Mouse (Mus musculus): ENCODE data around the gene Gsx2. TPM values are rescaled to one million over a fixed set of nuclear protein-coding genes. Genes with fewer than 3 reads are reported as not detected.
A peak's percentile ranks its signal among the peaks of the same experiment; 100 is the strongest.

Gene Gsx2
- polyA plus RNA-seq, 1 experiment from 2014 or later = 8.8 TPM

GRCm38 (mm10) chr5:75070132-75070531, 5.3 kb upstream of the Gsx2 start:
- peak; percentile 61 for DNase-seq (ENCODE audit: extremely low spot score, low spot score)
- Histone ChIP-seq H3K4me1 (peaks cover 79% of the 10 kb centered on the region), H3K27me3 (ENCODE audit: poor library complexity, severe bottlenecking) (peaks cover 100% of the 10 kb centered on the region), H3K27ac (peak overlapping the region; percentile 75), H3K4me3 (peak overlapping the region; percentile 36), H3K9me3 (peaks cover 9% of the 10 kb centered on the region), H3K36me3 (replicated peaks) (no peaks in the 10 kb centered on the region)
- under 1% methylated on average over 13 of the region's 13 CpGs for WGBS

GRCm38 (mm10) chr5:75070656-75071375, 4.6 kb upstream of the Gsx2 start:
- Histone ChIP-seq H3K9me3 (peaks cover 3% of the 10 kb centered on the region; the same call in 1 of the 2 replicates), H3K4me3 (peak overlapping the region; percentile 36), H3K27ac (peak overlapping the region; percentile 75), H3K27me3 (ENCODE audit: poor library complexity, severe bottlenecking) (peaks cover 100% of the 10 kb centered on the region), H3K4me1 (peaks cover 86% of the 10 kb centered on the region), H3K36me3 (replicated peaks) (no peaks in the 10 kb centered on the region)
- WGBS = under 1% methylated on average over 23 of the region's 23 CpGs
- peak; percentile 64 for DNase-seq (ENCODE audit: extremely low spot score, low spot score)

- H3K27ac ChIP-seq = 0 out of 2 replicates have a peak overlapping the region, but pooled peaks have one; percentile 25
- H3K36me3 ChIP-seq (replicated peaks) = no peaks in the 10 kb centered on the region
- H3K27me3 ChIP-seq (ENCODE audit: poor library complexity, severe bottlenecking) = peaks cover 100% of the 10 kb centered on the region
- no peaks in the 10 kb centered on the region for H3K9me3 ChIP-seq
- WGBS = under 1% methylated on average over 10 of the region's 10 CpGs
- peak overlapping the region; percentile 36 for H3K4me3 ChIP-seq
- DNase-seq (ENCODE audit: extremely low spot score, low spot score) = peak; percentile 50
- H3K4me1 ChIP-seq = peaks cover 89% of the 10 kb centered on the region
These were observed 3.5 kb upstream of the Gsx2 start for GRCm38 (mm10) chr5:75071951-75072350.

- Histone ChIP-seq H3K9me3 (no peaks in the 10 kb centered on the region), H3K36me3 (replicated peaks) (no peaks in the 10 kb centered on the region), H3K27ac (0 out of 2 replicates have a peak overlapping the region, but pooled peaks have one; percentile 25), H3K27me3 (ENCODE audit: poor library complexity, severe bottlenecking) (peaks cover 100% of the 10 kb centered on the region), H3K4me1 (peaks cover 84% of the 10 kb centered on the region), H3K4me3 (peak overlapping the region; percentile 36; the same call in 1 of the 2 replicates)
- WGBS = 1% methylated on average over 4 of the region's 4 CpGs
- no peak for DNase-seq (ENCODE audit: extremely low spot score, low spot score)
These were observed 2.9 kb upstream of the Gsx2 start for GRCm38 (mm10) chr5:75072532-75072931.

- WGBS = 28% methylated on average over 1 of the region's 1 CpGs
These were observed 2.2 kb upstream of the Gsx2 start for GRCm38 (mm10) chr5:75073167-75073566.

GRCm38 (mm10) chr5:75073684-75074083, 1.7 kb upstream of the Gsx2 start:
- Histone ChIP-seq H3K9me3 (no peaks in the 10 kb centered on the region), H3K27me3 (ENCODE audit: poor library complexity, severe bottlenecking) (peaks cover 100% of the 10 kb centered on the region), H3K4me1 (peaks cover 81% of the 10 kb centered on the region), H3K27ac (no peak overlapping the region), H3K36me3 (replicated peaks) (no peaks in the 10 kb centered on the region), H3K4me3 (no peak overlapping the region)
- no peak for DNase-seq (ENCODE audit: extremely low spot score, low spot score)
- WGBS = 4% methylated on average over 3 of the region's 3 CpGs

More at GRCm38 (mm10) chr5:75073167-75073566, 2.2 kb upstream of the Gsx2 start:
- Histone ChIP-seq H3K36me3 (replicated peaks) (no peaks in the 10 kb centered on the region), H3K27me3 (ENCODE audit: poor library complexity, severe bottlenecking) (peaks cover 100% of the 10 kb centered on the region), H3K4me1 (peaks cover 81% of the 10 kb centered on the region), H3K27ac (no peak overlapping the region), H3K9me3 (no peaks in the 10 kb centered on the region), H3K4me3 (no peak overlapping the region)
- no peak for DNase-seq (ENCODE audit: extremely low spot score, low spot score)

- Histone ChIP-seq H3K27me3 (ENCODE audit: poor library complexity, severe bottlenecking) (peaks cover 100% of the 10 kb centered on the region), H3K9me3 (no peaks in the 10 kb centered on the region), H3K4me1 (peaks cover 81% of the 10 kb centered on the region), H3K4me3 (no peak overlapping the region), H3K27ac (no peak overlapping the region), H3K36me3 (replicated peaks) (no peaks in the 10 kb centered on the region)
- no peak for DNase-seq (ENCODE audit: extremely low spot score, low spot score)
- WGBS = 2% methylated on average over 4 of the region's 4 CpGs
These were observed 1.3 kb upstream of the Gsx2 start for GRCm38 (mm10) chr5:75074132-75074531.

GRCm38 (mm10) chr5:75074537-75075382, 641 bp upstream of the Gsx2 start:
- 1% methylated on average over 15 of the region's 15 CpGs for WGBS
- peaks cover 81% of the 10 kb centered on the region for H3K4me1 ChIP-seq
- DNase-seq (ENCODE audit: extremely low spot score, low spot score) = peak; percentile 48

GRCm38 (mm10) chr5:75076326-75077050, 1.1 kb downstream of the Gsx2 start:
- WGBS = under 1% methylated on average over 17 of the region's 17 CpGs
- H3K36me3 ChIP-seq (replicated peaks) = no peaks in the 10 kb centered on the region
- peak overlapping the region; percentile 56 for H3K4me3 ChIP-seq
- H3K27ac ChIP-seq = peak overlapping the region; percentile 85
- no peaks in the 10 kb centered on the region for H3K9me3 ChIP-seq
- peaks cover 100% of the 10 kb centered on the region for H3K27me3 ChIP-seq (ENCODE audit: poor library complexity, severe bottlenecking)
- H3K4me1 ChIP-seq = peaks cover 76% of the 10 kb centered on the region
- DNase-seq (ENCODE audit: extremely low spot score, low spot score) = peak; percentile 31

More at GRCm38 (mm10) chr5:75074537-75075382, 641 bp upstream of the Gsx2 start:
- Histone ChIP-seq H3K9me3 (no peaks in the 10 kb centered on the region), H3K4me3 (peak overlapping the region; percentile 56), H3K27ac (peak overlapping the region; percentile 85; the same call in 1 of the 2 replicates), H3K27me3 (ENCODE audit: poor library complexity, severe bottlenecking) (peaks cover 100% of the 10 kb centered on the region), H3K36me3 (replicated peaks) (no peaks in the 10 kb centered on the region)

GRCm38 (mm10) chr5:75077051-75077380, 1.6 kb downstream of the Gsx2 start:
- Histone ChIP-seq H3K9me3 (no peaks in the 10 kb centered on the region), H3K36me3 (replicated peaks) (no peaks in the 10 kb centered on the region), H3K27ac (peak overlapping the region; percentile 85; the same call in 1 of the 2 replicates), H3K4me3 (peak overlapping the region; percentile 56), H3K27me3 (ENCODE audit: poor library complexity, severe bottlenecking) (peaks cover 100% of the 10 kb centered on the region), H3K4me1 (peaks cover 76% of the 10 kb centered on the region)
- DNase-seq (ENCODE audit: extremely low spot score, low spot score) = peak; percentile 52
- under 1% methylated on average over 19 of the region's 19 CpGs for WGBS

- Histone ChIP-seq H3K9me3 (no peaks in the 10 kb centered on the region), H3K4me3 (no peak overlapping the region), H3K36me3 (replicated peaks) (no peaks in the 10 kb centered on the region), H3K27me3 (ENCODE audit: poor library complexity, severe bottlenecking) (peaks cover 100% of the 10 kb centered on the region), H3K4me1 (peaks cover 76% of the 10 kb centered on the region), H3K27ac (no peak overlapping the region)
- no peak for DNase-seq (ENCODE audit: extremely low spot score, low spot score)
- 1% methylated on average over 7 of the region's 7 CpGs for WGBS
These were observed 4.2 kb downstream of the Gsx2 start for GRCm38 (mm10) chr5:75079564-75079963.

- no peak for DNase-seq (ENCODE audit: extremely low spot score, low spot score)
- Histone ChIP-seq H3K27me3 (ENCODE audit: poor library complexity, severe bottlenecking) (peaks cover 100% of the 10 kb centered on the region), H3K27ac (no peak overlapping the region), H3K4me3 (peak overlapping the region; percentile 36; the same call in 1 of the 2 replicates), H3K9me3 (no peaks in the 10 kb centered on the region), H3K36me3 (replicated peaks) (no peaks in the 10 kb centered on the region), H3K4me1 (peaks cover 70% of the 10 kb centered on the region)
- 3% methylated on average over 6 of the region's 6 CpGs for WGBS
These were observed 7.0 kb downstream of the Gsx2 start for GRCm38 (mm10) chr5:75082439-75082838.
